Mouse (Mus musculus): ENCODE measurements around the gene Phf2. TPM values are rescaled to one million over a fixed set of nuclear protein-coding genes. Genes with fewer than 3 reads are reported as not detected.

Phf2 gene
- polyA plus RNA-seq, 1 experiment from 2014 or later: 10.8 TPM

GRCm38 (mm10) chr13:48861913-48862312 lies 9.0 kb downstream of the Phf2 start:
- Histone ChIP-seq H3K4me1 (replicated peaks; ENCODE audit: control insufficient read depth, insufficient read depth, low read length) (peaks cover 25% of the 10 kb centered on the region), H3K4me3 (replicated peaks; ENCODE audit: low read length) (no peak overlapping the region), H3K4me2 (replicated peaks) (no peak overlapping the region), H3K27me3 (ENCODE audit: control insufficient read depth, insufficient read depth, low read length) (no peaks in the 10 kb centered on the region), H3K9ac (no peak overlapping the region), H3K27ac (no peak overlapping the region), H3K9me3 (ENCODE audit: control insufficient read depth, low read length) (peaks cover 4% of the 10 kb centered on the region; the same call in 1 of the 2 replicates), H3K36me3 (replicated peaks; ENCODE audit: control insufficient read depth, insufficient read depth) (no peaks in the 10 kb centered on the region)
- ATAC-seq (ENCODE audit: low FRiP score) (no peak), DNase-seq (ENCODE audit: low spot score) (no peak)
- WGBS: 94% methylated on average over 1 of the region's 1 CpGs

GRCm38 (mm10) chr13:48858779-48859178 lies 12.1 kb downstream of the Phf2 start:
- Histone ChIP-seq H3K4me1 (replicated peaks; ENCODE audit: control insufficient read depth, insufficient read depth, low read length) (peaks cover 22% of the 10 kb centered on the region), H3K27me3 (ENCODE audit: control insufficient read depth, insufficient read depth, low read length) (no peaks in the 10 kb centered on the region), H3K4me2 (replicated peaks) (no peak overlapping the region), H3K9ac (no peak overlapping the region), H3K9me3 (ENCODE audit: control insufficient read depth, low read length) (peaks cover 4% of the 10 kb centered on the region; the same call in 1 of the 2 replicates), H3K27ac (no peak overlapping the region), H3K4me3 (replicated peaks; ENCODE audit: low read length) (no peak overlapping the region), H3K36me3 (replicated peaks; ENCODE audit: control insufficient read depth, insufficient read depth) (no peaks in the 10 kb centered on the region)
- DNase-seq (ENCODE audit: low spot score) (no peak), ATAC-seq (ENCODE audit: low FRiP score) (no peak)
- 70% methylated on average over 4 of the region's 4 CpGs for WGBS

GRCm38 (mm10) chr13:48858054-48858453 lies 12.9 kb downstream of the Phf2 start:
- no peak overlapping the region for H3K9ac ChIP-seq
- peaks cover 29% of the 10 kb centered on the region for H3K4me1 ChIP-seq (replicated peaks; ENCODE audit: control insufficient read depth, insufficient read depth, low read length)
- H3K27me3 ChIP-seq (ENCODE audit: control insufficient read depth, insufficient read depth, low read length): no peaks in the 10 kb centered on the region
- no peak overlapping the region for H3K4me3 ChIP-seq (replicated peaks; ENCODE audit: low read length)
- peaks cover 4% of the 10 kb centered on the region; the same call in 1 of the 2 replicates for H3K9me3 ChIP-seq (ENCODE audit: control insufficient read depth, low read length)
- no peaks in the 10 kb centered on the region for H3K36me3 ChIP-seq (replicated peaks; ENCODE audit: control insufficient read depth, insufficient read depth)
- 56% methylated on average over 6 of the region's 6 CpGs for WGBS
- ATAC-seq (ENCODE audit: low FRiP score) (no peak), DNase-seq (ENCODE audit: low spot score) (no peak)
- H3K27ac ChIP-seq: no peak overlapping the region
- no peak overlapping the region for H3K4me2 ChIP-seq (replicated peaks)

- Histone ChIP-seq H3K4me1 (replicated peaks; ENCODE audit: control insufficient read depth, insufficient read depth, low read length) (peaks cover 33% of the 10 kb centered on the region), H3K36me3 (replicated peaks; ENCODE audit: control insufficient read depth, insufficient read depth) (no peaks in the 10 kb centered on the region), H3K27me3 (ENCODE audit: control insufficient read depth, insufficient read depth, low read length) (no peaks in the 10 kb centered on the region), H3K9ac (no peak overlapping the region), H3K27ac (peak overlapping the region; percentile 17; the same call in 1 of the 2 replicates), H3K4me3 (replicated peaks; ENCODE audit: low read length) (no peak overlapping the region), H3K4me2 (replicated peaks) (no peak overlapping the region), H3K9me3 (ENCODE audit: control insufficient read depth, low read length) (peaks cover 4% of the 10 kb centered on the region; the same call in 1 of the 2 replicates)
- ATAC-seq (ENCODE audit: low FRiP score): no peak
- 48% methylated on average over 7 of the region's 7 CpGs for WGBS
- DNase-seq (ENCODE audit: low spot score): no peak
Measured at GRCm38 (mm10) chr13:48857246-48857932, 13.5 kb downstream of the Phf2 start.

GRCm38 (mm10) chr13:48853947-48854346 lies 17.0 kb downstream of the Phf2 start:
- WGBS: 54% methylated on average over 3 of the region's 3 CpGs
- no peaks in the 10 kb centered on the region for H3K27me3 ChIP-seq (ENCODE audit: control insufficient read depth, insufficient read depth, low read length)
- no peaks in the 10 kb centered on the region for H3K9me3 ChIP-seq (ENCODE audit: control insufficient read depth, low read length)
- ATAC-seq (ENCODE audit: low FRiP score): no peak
- peak overlapping the region; percentile 82 for H3K27ac ChIP-seq
- peaks cover 49% of the 10 kb centered on the region for H3K4me1 ChIP-seq (replicated peaks; ENCODE audit: control insufficient read depth, insufficient read depth, low read length)
- DNase-seq (ENCODE audit: low spot score): no peak
- no peak overlapping the region for H3K9ac ChIP-seq
- no peaks in the 10 kb centered on the region for H3K36me3 ChIP-seq (replicated peaks; ENCODE audit: control insufficient read depth, insufficient read depth)
- no peak overlapping the region for H3K4me3 ChIP-seq (replicated peaks; ENCODE audit: low read length)
- no peak overlapping the region for H3K4me2 ChIP-seq (replicated peaks)

GRCm38 (mm10) chr13:48853475-48853874 lies 17.4 kb downstream of the Phf2 start:
- H3K4me3 ChIP-seq (replicated peaks; ENCODE audit: low read length): no peak overlapping the region
- DNase-seq (ENCODE audit: low spot score) (no peak), ATAC-seq (ENCODE audit: low FRiP score) (no peak)
- H3K27ac ChIP-seq: peak overlapping the region; percentile 82
- 0 out of 2 replicates have a peak overlapping the region, but pooled peaks have one; percentile 10 for H3K4me2 ChIP-seq (replicated peaks)
- H3K27me3 ChIP-seq (ENCODE audit: control insufficient read depth, insufficient read depth, low read length): no peaks in the 10 kb centered on the region
- H3K9me3 ChIP-seq (ENCODE audit: control insufficient read depth, low read length): no peaks in the 10 kb centered on the region
- no peaks in the 10 kb centered on the region for H3K36me3 ChIP-seq (replicated peaks; ENCODE audit: control insufficient read depth, insufficient read depth)
- no peak overlapping the region for H3K9ac ChIP-seq
- peaks cover 48% of the 10 kb centered on the region for H3K4me1 ChIP-seq (replicated peaks; ENCODE audit: control insufficient read depth, insufficient read depth, low read length)
- 10% methylated on average over 2 of the region's 2 CpGs for WGBS

- H3K4me1 ChIP-seq (replicated peaks; ENCODE audit: control insufficient read depth, insufficient read depth, low read length): peaks cover 42% of the 10 kb centered on the region
Measured at GRCm38 (mm10) chr13:48852859-48853258, 18.1 kb downstream of the Phf2 start.

GRCm38 (mm10) chr13:48851719-48852118 lies 19.2 kb downstream of the Phf2 start:
- no peaks in the 10 kb centered on the region for H3K27me3 ChIP-seq (ENCODE audit: control insufficient read depth, insufficient read depth, low read length)
- no peak overlapping the region for H3K27ac ChIP-seq
- no peaks in the 10 kb centered on the region for H3K36me3 ChIP-seq (replicated peaks; ENCODE audit: control insufficient read depth, insufficient read depth)
- H3K4me1 ChIP-seq (replicated peaks; ENCODE audit: control insufficient read depth, insufficient read depth, low read length): peaks cover 34% of the 10 kb centered on the region
- WGBS: 91% methylated on average over 5 of the region's 5 CpGs
- H3K9me3 ChIP-seq (ENCODE audit: control insufficient read depth, low read length): no peaks in the 10 kb centered on the region
- no peak for ATAC-seq (ENCODE audit: low FRiP score)
- no peak overlapping the region for H3K4me2 ChIP-seq (replicated peaks)
- no peak for DNase-seq (ENCODE audit: low spot score)
- no peak overlapping the region for H3K4me3 ChIP-seq (replicated peaks; ENCODE audit: low read length)
- H3K9ac ChIP-seq: no peak overlapping the region

More at GRCm38 (mm10) chr13:48852859-48853258, 18.1 kb downstream of the Phf2 start:
- Histone ChIP-seq H3K9me3 (ENCODE audit: control insufficient read depth, low read length) (no peaks in the 10 kb centered on the region), H3K9ac (no peak overlapping the region), H3K36me3 (replicated peaks; ENCODE audit: control insufficient read depth, insufficient read depth) (no peaks in the 10 kb centered on the region), H3K27ac (no peak overlapping the region), H3K27me3 (ENCODE audit: control insufficient read depth, insufficient read depth, low read length) (no peaks in the 10 kb centered on the region), H3K4me2 (replicated peaks) (no peak overlapping the region), H3K4me3 (replicated peaks; ENCODE audit: low read length) (no peak overlapping the region)
- ATAC-seq (ENCODE audit: low FRiP score): no peak
- WGBS: 73% methylated on average over 3 of the region's 3 CpGs
- no peak for DNase-seq (ENCODE audit: low spot score)

- 81% methylated on average over 8 of the region's 8 CpGs for WGBS
- Histone ChIP-seq H3K27me3 (ENCODE audit: control insufficient read depth, insufficient read depth, low read length) (no peaks in the 10 kb centered on the region), H3K4me1 (replicated peaks; ENCODE audit: control insufficient read depth, insufficient read depth, low read length) (peaks cover 34% of the 10 kb centered on the region), H3K4me3 (replicated peaks; ENCODE audit: low read length) (no peak overlapping the region), H3K9me3 (ENCODE audit: control insufficient read depth, low read length) (no peaks in the 10 kb centered on the region), H3K9ac (no peak overlapping the region), H3K36me3 (replicated peaks; ENCODE audit: control insufficient read depth, insufficient read depth) (no peaks in the 10 kb centered on the region), H3K27ac (0 out of 2 replicates have a peak overlapping the region, but pooled peaks have one; percentile 7), H3K4me2 (replicated peaks) (no peak overlapping the region)
- DNase-seq (ENCODE audit: low spot score): no peak
- ATAC-seq (ENCODE audit: low FRiP score): no peak; the same call in 1 of the 2 replicates
Measured at GRCm38 (mm10) chr13:48850771-48851170, 20.1 kb downstream of the Phf2 start.

Measured in hindbrain, embryonic 14.5 days (tissue).